Comparison of ENCODE assay signal across 8 mouse cellular contexts in genomic region chr6:8949665-8950201, GRCm38 (mm10). TPM values are rescaled to one million over a fixed set of nuclear protein-coding genes. Genes with fewer than 3 reads are reported as not detected.
DNase-seq lines count a peak whose midpoint lies in the region; ATAC-seq and TF ChIP-seq lines count a peak whose summit lies in the region.

No protein-coding gene starts in this region.

- H3K27me3 ChIP-seq in midbrain, embryonic 14.5 days (ENCODE audit: control insufficient read depth, insufficient read depth, low read length), result peaks cover 43% of the 10 kb centered on the region

- intact Hi-C loops in heart, postnatal 10 days (cut with DNase I), result no loop called here

- peak overlapping the region; percentile 29 for H3K27ac ChIP-seq in layer of hippocampus, adult 2 months
- peak overlapping the region; percentile 91 for H3K27ac ChIP-seq in midbrain, embryonic 14.5 days (replicated peaks; ENCODE audit: low read depth, low read length)

- peak; percentile 67 for ATAC-seq in midbrain, embryonic 14.5 days (ENCODE audit: low FRiP score, low TSS enrichment)
- no peak for ATAC-seq in megakaryocyte-erythroid progenitor cell, adult 5-6 weeks (replicated peaks; ENCODE audit: low FRiP score, low TSS enrichment, poor library complexity, severe bottlenecking)

- no peaks in the 10 kb centered on the region for H3K9me3 ChIP-seq in midbrain, embryonic 14.5 days (ENCODE audit: control insufficient read depth, low read length)

- peak overlapping the region; percentile 75 for H3K9ac ChIP-seq in midbrain, embryonic 14.5 days (replicated peaks; ENCODE audit: low read length)

- under 1% methylated on average over 31 of the region's 31 CpGs for WGBS in midbrain, embryonic 14.5 days

- H3K4me1 ChIP-seq in midbrain, embryonic 14.5 days (ENCODE audit: control insufficient read depth, insufficient read depth, low read length), result 0 out of 2 replicates have a peak, but pooled peaks cover 8% of the 10 kb centered on the region

- peak overlapping the region; percentile 39 for H3K4me3 ChIP-seq in layer of hippocampus, adult 2 months
- H3K4me3 ChIP-seq in midbrain, embryonic 14.5 days (replicated peaks; ENCODE audit: low read depth, low read length), result peak overlapping the region; percentile 48

- no peak for TF ChIP-seq CTCF in layer of hippocampus, adult 2 months (conservative IDR thresholded peaks at IDR 0.05)

- H3K36me3 ChIP-seq in midbrain, embryonic 14.5 days (ENCODE audit: control insufficient read depth, insufficient read depth, low read length), result no peaks in the 10 kb centered on the region

- DNase-seq in layer of hippocampus, adult 2 months (ENCODE audit: low spot score in 2 of 2), result no peak
- no peak for DNase-seq in layer of hippocampus, adult 9-11 months
- peak; percentile 54 to 60 for DNase-seq in cerebellum, postnatal 36 days
- peak; percentile 22 to 29 for DNase-seq in heart, postnatal 10 days
- peak; percentile 74 for DNase-seq in midbrain, embryonic 14.5 days
- no peak for DNase-seq in ovary, adult 18-20 months (ENCODE audit: low spot score)
- no peak for DNase-seq in gastrocnemius, adult 8-10 months (ENCODE audit: low spot score in 2 of 2)

- peak overlapping the region; percentile 98 for H3K4me2 ChIP-seq in midbrain, embryonic 14.5 days (ENCODE audit: low read length)

RNA-seq across cellular contexts. Expression of gene Nxph1, which starts 1.5 kb away (rescaled TPM):
- total RNA-seq in layer of hippocampus, adult 2 months (2021), result 10 to 100 TPM; 37.1 to 38.0 TPM
- not detected for total RNA-seq in heart, postnatal 10 days (2021)
- 82.6 TPM in 2 replicates for polyA plus RNA-seq in midbrain, embryonic 14.5 days (2014; fragmentation: Nextera tagmentation; extraction: Ambion mirVana)
- not detected in 2 replicates for total RNA-seq in megakaryocyte-erythroid progenitor cell, adult 5-6 weeks (2014; fragmentation: Nextera tagmentation)
- not detected in 2 replicates for total RNA-seq in megakaryocyte-erythroid progenitor cell, adult 5-6 weeks (2017)
- total RNA-seq in gastrocnemius, adult 8-10 months (2022), result not detected

Comparison
In these comparisons a context has a peak if more than half of its experiments do, and no peak if none do; other contexts are left out.
1. DNase-seq: peak in cerebellum, postnatal 36 days (2 of 2), heart, postnatal 10 days (2 of 2) and midbrain, embryonic 14.5 days (single experiment); none in layer of hippocampus, adult 2 months (0 of 2), layer of hippocampus, adult 9-11 months (single experiment), ovary, adult 18-20 months (single experiment) and gastrocnemius, adult 8-10 months (0 of 2).
2. RNA of gene Nxph1, which starts 1.5 kb away (total RNA-seq): 37.1 to 38.0 TPM in layer of hippocampus, adult 2 months; not detected in heart, postnatal 10 days, not detected in megakaryocyte-erythroid progenitor cell, adult 5-6 weeks and not detected in gastrocnemius, adult 8-10 months; every median in the first group is over 10 times any median in the second.